Comparison of ENCODE assay signal across 9 mouse cellular contexts in the genomic region with DNA sequence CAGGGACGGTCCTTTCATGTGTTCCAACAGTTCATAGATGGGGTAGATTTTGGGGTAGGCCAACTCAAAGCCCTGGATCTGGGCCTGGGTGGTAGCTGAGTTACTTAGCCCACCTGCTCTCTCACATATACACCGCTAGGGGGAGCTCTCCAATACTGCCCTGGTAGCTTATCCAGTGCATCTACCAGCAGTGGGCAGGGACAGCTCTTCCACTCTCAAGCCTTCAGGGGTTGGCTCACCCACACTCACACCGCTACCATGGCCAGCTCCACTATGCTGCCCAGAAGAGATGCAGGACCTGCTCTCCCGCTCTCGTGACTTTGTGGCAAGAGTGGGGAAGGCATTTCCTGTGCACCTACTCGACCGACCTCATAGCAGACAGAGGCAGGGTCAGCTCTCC. TPM values are rescaled to one million over a fixed set of nuclear protein-coding genes. Genes with fewer than 3 reads are reported as not detected.
A peak's percentile ranks its signal among the peaks of the same experiment; 100 is the strongest.
DNase-seq lines count a peak whose midpoint lies in the region; ATAC-seq and TF ChIP-seq lines count a peak whose summit lies in the region.
"Had no signal": no experiment of that assay in that cellular context is flagged by ENCODE, and none has a peak within 500 bp of the region (broad histone marks: within the 10 kb centered on the region; RNA-seq: fewer than 3 reads in every experiment).

No protein-coding gene starts in this region.

- H3K27ac ChIP-seq in kidney, adult 2 months (ENCODE audit: insufficient read depth, low read depth, low read length): no peak overlapping the region
- H3K27ac ChIP-seq in stomach, postnatal 0 days (replicated peaks): no peak overlapping the region
- no peak overlapping the region for H3K27ac ChIP-seq in midbrain, embryonic 13.5 days

- no peaks in the 10 kb centered on the region for H3K9me3 ChIP-seq in stomach, postnatal 0 days (ENCODE audit: control insufficient read depth, low read length)
- H3K9me3 ChIP-seq in midbrain, embryonic 13.5 days: no peaks in the 10 kb centered on the region

- H3K4me1 ChIP-seq in kidney, adult 2 months (ENCODE audit: control insufficient read depth, insufficient read depth, low read length): no peaks in the 10 kb centered on the region
- H3K4me1 ChIP-seq in stomach, postnatal 0 days (replicated peaks; ENCODE audit: control insufficient read depth, insufficient read depth): no peaks in the 10 kb centered on the region
- H3K4me1 ChIP-seq in midbrain, embryonic 13.5 days (replicated peaks): no peaks in the 10 kb centered on the region

- 41% methylated on average over 7 of the region's 7 CpGs for WGBS in kidney, adult 2 months
- 41% methylated on average over 7 of the region's 7 CpGs for WGBS in stomach, postnatal 0 days
- WGBS in midbrain, embryonic 13.5 days: 63% methylated on average over 7 of the region's 7 CpGs

- H3K4me3 ChIP-seq in kidney, adult 2 months (ENCODE audit: insufficient read depth, low read depth, low read length): no peak overlapping the region
- no peak overlapping the region for H3K4me3 ChIP-seq in stomach, postnatal 0 days (ENCODE audit: low read depth, low read length)
- no peak overlapping the region for H3K4me3 ChIP-seq in midbrain, embryonic 13.5 days (replicated peaks)

- H3K4me2 ChIP-seq in stomach, postnatal 0 days (replicated peaks; ENCODE audit: low read depth): no peak overlapping the region
- H3K4me2 ChIP-seq in midbrain, embryonic 13.5 days (replicated peaks): no peak overlapping the region

- no peak; the same call in 1 of the 2 replicates for TF ChIP-seq CTCF in kidney, adult 2 months (conservative IDR thresholded peaks at IDR 0.05; ENCODE audit: insufficient read depth, insufficient read length, low read depth, low read length)
- peak; percentile 53 for TF ChIP-seq CTCF in stomach, postnatal 0 days (IDR thresholded peaks at IDR 0.05; ENCODE audit: low read depth)

- DNase-seq in kidney, adult 2 months: peak; percentile 8
- no peak for DNase-seq in kidney, adult 11 months
- DNase-seq in thymus, postnatal 14 days: peak; percentile 14
- no peak for DNase-seq in thymus, adult 18-20 months
- peak; percentile 27 for DNase-seq in embryo, embryonic 10 days (ENCODE audit: low spot score)
- DNase-seq in stomach, postnatal 0 days (ENCODE audit: low spot score): no peak
- no peak for DNase-seq in ovary, postnatal 36 days (ENCODE audit: low spot score)

- no peak for TF ChIP-seq POLR2A in kidney, adult 2 months (IDR thresholded peaks at IDR 0.05; ENCODE audit: low read depth, low read length)

- H3K36me3 ChIP-seq in kidney, adult 2 months (ENCODE audit: control insufficient read depth, insufficient read depth, low read length): no peaks in the 10 kb centered on the region
- H3K36me3 ChIP-seq in stomach, postnatal 0 days (ENCODE audit: control insufficient read depth, insufficient read depth, low read length): no peaks in the 10 kb centered on the region
- H3K36me3 ChIP-seq in midbrain, embryonic 13.5 days: no peaks in the 10 kb centered on the region

- no peak for ATAC-seq in stomach, postnatal 0 days (ENCODE audit: low FRiP score, low TSS enrichment)
- ATAC-seq in midbrain, embryonic 13.5 days: no peak
- ATAC-seq: intestine, embryonic 16.5 days had no signal

- no peak for TF ChIP-seq EP300 in stomach, postnatal 0 days (optimal IDR thresholded peaks at IDR 0.05)

- no peaks in the 10 kb centered on the region for H3K27me3 ChIP-seq in kidney, adult 2 months (replicated peaks; ENCODE audit: control insufficient read depth, insufficient read depth, low read length)
- H3K27me3 ChIP-seq in stomach, postnatal 0 days (ENCODE audit: control insufficient read depth, insufficient read depth, low read length): no peaks in the 10 kb centered on the region
- no peaks in the 10 kb centered on the region for H3K27me3 ChIP-seq in midbrain, embryonic 13.5 days

- H3K9ac ChIP-seq in stomach, postnatal 0 days (ENCODE audit: low read length): no peak overlapping the region
- no peak overlapping the region for H3K9ac ChIP-seq in midbrain, embryonic 13.5 days (replicated peaks)

RNA-seq across cellular contexts. Expression of a gene that starts 24.3 kb away (rescaled TPM):
- polyA plus RNA-seq in kidney, adult 2 months (2012; rRNA removed): 1.3 and 1.7 TPM in 2 replicates
- 0.67 and 0.71 TPM in 2 replicates for polyA plus RNA-seq in stomach, postnatal 0 days (2015; fragmentation: Nextera tagmentation; extraction: Ambion mirVana)
- 29.8 and 29.9 TPM in 2 replicates for polyA plus RNA-seq in midbrain, embryonic 13.5 days (2015; fragmentation: Nextera tagmentation; extraction: Ambion mirVana)

RNA-seq across cellular contexts. Expression of a gene that starts 38.0 kb away (rescaled TPM):
- polyA plus RNA-seq in kidney, adult 2 months (2012; rRNA removed): 88.9 and 111 TPM in 2 replicates
- polyA plus RNA-seq in stomach, postnatal 0 days (2015; fragmentation: Nextera tagmentation; extraction: Ambion mirVana): 139 and 151 TPM in 2 replicates
- 208 and 229 TPM in 2 replicates for polyA plus RNA-seq in midbrain, embryonic 13.5 days (2015; fragmentation: Nextera tagmentation; extraction: Ambion mirVana)

Comparison
In these comparisons a context has a peak if more than half of its experiments do, and no peak if none do; other contexts are left out.
1. DNase-seq: peak in kidney, adult 2 months (single experiment), thymus, postnatal 14 days (single experiment) and embryo, embryonic 10 days (single experiment); none in kidney, adult 11 months (single experiment), thymus, adult 18-20 months (0 of 2), stomach, postnatal 0 days (single experiment) and ovary, postnatal 36 days (single experiment).
2. RNA of a gene that starts 24.3 kb away (polyA plus RNA-seq): 29.8 to 29.9 TPM in midbrain, embryonic 13.5 days; 1.3 to 1.7 TPM in kidney, adult 2 months and 0.67 to 0.71 TPM in stomach, postnatal 0 days; every median in the first group is over 10 times any median in the second.